17 mouse cellular contexts compared by ENCODE assay signal in the genomic region with DNA sequence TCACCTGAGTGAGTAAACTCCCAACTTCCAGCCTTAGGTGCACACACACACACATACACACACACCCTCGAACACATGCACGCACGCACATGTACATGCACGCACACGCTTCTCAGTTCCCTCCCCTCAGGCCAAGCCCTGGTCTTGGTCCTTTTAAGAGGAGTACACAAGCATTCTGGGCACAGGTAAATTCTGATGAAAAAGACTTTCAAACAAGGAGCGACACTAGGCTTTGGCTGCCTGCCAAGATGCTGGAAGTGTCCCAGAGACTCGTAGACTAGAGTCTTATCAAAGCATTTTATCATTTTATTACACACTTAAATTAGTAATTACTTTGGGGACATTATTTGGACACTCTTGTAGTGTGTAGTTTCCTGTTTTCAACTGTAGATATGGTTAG.
A peak's percentile ranks its signal among the peaks of the same experiment; 100 is the strongest.
DNase-seq lines count a peak whose midpoint lies in the region; ATAC-seq and TF ChIP-seq lines count a peak whose summit lies in the region.
"Had no signal": no experiment of that assay in that cellular context is flagged by ENCODE, and none has a peak within 500 bp of the region (broad histone marks: within the 10 kb centered on the region; RNA-seq: fewer than 3 reads in every experiment).

No protein-coding gene starts in this region.

- WGBS in lung, embryonic 14.5 days: 60% methylated on average over 7 of the region's 7 CpGs

- no peak for ATAC-seq in lung, embryonic 14.5 days (ENCODE audit: insufficient read depth)
- ATAC-seq: Patski had no signal

- no peak for TF ChIP-seq RAD21 in MEL (IDR thresholded peaks at IDR 0.05; ENCODE audit: low read depth, low read length)

- H3K27ac ChIP-seq in lung, embryonic 14.5 days (ENCODE audit: low read depth): no peak overlapping the region
- no peak overlapping the region for H3K27ac ChIP-seq in MEL (ENCODE audit: control insufficient read depth, low read depth, low read length)
- H3K27ac ChIP-seq: gastrocnemius, adult 2 months; heart, embryonic 10.5 days; limb, embryonic 15.5 days; lung, embryonic 15.5 days; midbrain, embryonic 12.5 days had no signal

- no peak overlapping the region for H3K4me3 ChIP-seq in lung, embryonic 14.5 days (ENCODE audit: low read depth, low read length)
- no peak overlapping the region for H3K4me3 ChIP-seq in MEL (ENCODE audit: control insufficient read depth in 1 of 2, insufficient read depth in 1 of 2, low read depth in 2 of 2, low read length in 2 of 2)
- H3K4me3 ChIP-seq: gastrocnemius, adult 2 months; heart, embryonic 10.5 days; limb, embryonic 15.5 days; lung, embryonic 15.5 days; midbrain, embryonic 12.5 days had no signal

- H3K27me3 ChIP-seq in lung, embryonic 14.5 days (ENCODE audit: insufficient read depth, low read length): no peaks in the 10 kb centered on the region
- H3K27me3 ChIP-seq in MEL (ENCODE audit: control insufficient read depth in 1 of 2, insufficient read depth in 2 of 2, low read length in 2 of 2): no peaks in the 10 kb centered on the region; a peak in 1 of 4 replicates
- H3K27me3 ChIP-seq: CH12.LX; midbrain, embryonic 12.5 days had no signal

- no peak for TF ChIP-seq POLR2A in MEL (IDR thresholded peaks at IDR 0.05; ENCODE audit: control insufficient read depth in 1 of 2, insufficient read depth in 1 of 2, low read depth in 1 of 2, low read length in 2 of 2, poor library complexity in 1 of 2)

- TF ChIP-seq EP300 in MEL (IDR thresholded peaks at IDR 0.05; ENCODE audit: low read depth in 1 of 2, low read length in 2 of 2): no peak

- no peak overlapping the region for H3K9ac ChIP-seq in lung, embryonic 14.5 days
- no peak overlapping the region for H3K9ac ChIP-seq in MEL (ENCODE audit: control insufficient read depth, low read depth, low read length, poor library complexity, severe bottlenecking)
- H3K9ac ChIP-seq: limb, embryonic 15.5 days; lung, embryonic 15.5 days; midbrain, embryonic 12.5 days had no signal

- no peaks in the 10 kb centered on the region for H3K36me3 ChIP-seq in lung, embryonic 14.5 days (ENCODE audit: insufficient read depth)
- H3K36me3 ChIP-seq in MEL (ENCODE audit: control insufficient read depth in 1 of 2, insufficient read depth in 2 of 2, low read length in 2 of 2): peaks cover 0 to 2% of the 10 kb centered on the region in 2 experiments; a peak in 1 of 4 replicates
- H3K36me3 ChIP-seq: heart, embryonic 10.5 days; limb, embryonic 15.5 days; lung, embryonic 15.5 days; midbrain, embryonic 12.5 days had no signal

- no peak overlapping the region for H3K4me2 ChIP-seq in lung, embryonic 14.5 days
- H3K4me2 ChIP-seq: limb, embryonic 15.5 days; lung, embryonic 15.5 days; midbrain, embryonic 12.5 days had no signal

- no peak for TF ChIP-seq CTCF in lung, embryonic 14.5 days (IDR thresholded peaks at IDR 0.05; ENCODE audit: low read depth)
- TF ChIP-seq CTCF in MEL (IDR thresholded peaks at IDR 0.05 in 2 of 3, conservative IDR thresholded peaks at IDR 0.05 in 1 of 3; ENCODE audit: control insufficient read depth in 1 of 3, insufficient read depth in 1 of 3, low read depth in 2 of 3, low read length in 3 of 3, poor library complexity in 1 of 3, severe bottlenecking in 1 of 3): no peak

- H3K4me1 ChIP-seq in lung, embryonic 14.5 days (ENCODE audit: insufficient read depth): no peaks in the 10 kb centered on the region
- 0 out of 4 replicates have a peak, but pooled peaks cover 0 to 3% of the 10 kb centered on the region in 2 experiments for H3K4me1 ChIP-seq in MEL (ENCODE audit: control insufficient read depth in 1 of 2, insufficient read depth in 2 of 2, low read length in 2 of 2)
- H3K4me1 ChIP-seq: limb, embryonic 15.5 days; lung, embryonic 15.5 days had no signal

- no peaks in the 10 kb centered on the region for H3K79me2 ChIP-seq in MEL (ENCODE audit: control insufficient read depth, insufficient read depth, low read length, poor library complexity)

- H3K9me3 ChIP-seq in lung, embryonic 14.5 days (ENCODE audit: low read depth, low read length): no peaks in the 10 kb centered on the region
- H3K9me3 ChIP-seq in MEL (replicated peaks; ENCODE audit: insufficient read depth, low read length): no peaks in the 10 kb centered on the region
- H3K9me3 ChIP-seq: heart, embryonic 10.5 days; limb, embryonic 15.5 days; lung, embryonic 15.5 days; midbrain, embryonic 12.5 days had no signal

- DNase-seq in gastrocnemius, postnatal 10 days: peak; percentile 26
- no peak for DNase-seq in gastrocnemius, adult 8-10 months (ENCODE audit: low spot score in 2 of 2)
- peak; percentile 54 for DNase-seq in lung, embryonic 14.5 days
- DNase-seq in lung, postnatal 14 days: no peak
- DNase-seq in MEL (ENCODE audit: low read depth, low spot score) (peak; percentile 37), R1 (ENCODE audit: low read depth, low spot score) (peak; percentile 20)
- no peak for DNase-seq in thymus, postnatal 25 days
- DNase-seq: cerebellum, adult 2 months; gastrocnemius, adult 2 months; heart, postnatal 36 days; thymus, postnatal 14 days had no signal

TF ChIP-seq in MEL, 35 proteins besides CTCF, POLR2A, EP300 and RAD21:
- peak; percentile 13; the same call in 1 of the 2 replicates for TF ChIP-seq GATA1 (IDR thresholded peaks at IDR 0.05; ENCODE audit: low read depth, low read length)
- TF ChIP-seq ZMIZ1 (IDR thresholded peaks at IDR 0.05; ENCODE audit: low read depth, low read length): no peak

Comparison
In these comparisons a context has a peak if more than half of its experiments do, and no peak if none do; other contexts are left out.
1. DNase-seq: peak in gastrocnemius, postnatal 10 days (single experiment), lung, embryonic 14.5 days (single experiment), MEL (single experiment) and R1 (single experiment); none in gastrocnemius, adult 8-10 months (0 of 2), lung, postnatal 14 days (single experiment) and thymus, postnatal 25 days (single experiment).